Mouse (Mus musculus): ENCODE measurements around the gene Cntn1.

DNA sequence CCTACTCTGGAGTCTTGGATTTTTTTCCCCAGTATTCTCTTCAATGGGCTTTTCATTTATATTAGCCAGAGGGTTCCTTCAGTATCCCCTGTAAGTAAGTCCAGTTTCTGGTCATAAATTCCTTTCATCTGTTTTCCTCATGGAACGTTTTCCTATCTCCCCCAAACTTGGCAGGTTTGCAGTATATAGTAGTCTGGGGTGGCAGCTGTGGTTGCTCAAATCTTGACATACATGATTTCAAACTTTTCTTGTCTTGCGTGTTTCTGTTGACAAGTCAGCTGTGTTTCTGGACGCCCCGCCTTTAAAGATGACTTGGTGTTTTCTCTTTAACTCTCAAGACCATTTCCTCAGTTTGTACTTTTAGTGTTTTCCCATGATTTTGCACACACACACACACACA, 155.7 kb downstream of the Cntn1 start:
- TF ChIP-seq POLR2A (IDR thresholded peaks at IDR 0.05; ENCODE audit: borderline replicate concordance, insufficient read depth, low read length) (no peak), CTCF (IDR thresholded peaks at IDR 0.05; ENCODE audit: borderline replicate concordance, insufficient read depth, low read depth, low read length) (no peak)
